Mouse (Mus musculus) forebrain, embryonic 14.5 days (tissue): Measurements from ENCODE around the gene Sav1. TPM values are rescaled to one million over a fixed set of nuclear protein-coding genes. Genes with fewer than 3 reads are reported as not detected.

Source experiments
- polyA plus RNA-seq: library from polyadenylated mRNA; unstranded; fragments of >200 nt; fragmentation: Nextera tagmentation; extraction: Ambion mirVana; gene quantifications from 2 replicates; pipeline ENCODE4 v1.2.1, GENCODE M21; 2014

Gene Sav1
- polyA plus RNA-seq, 1 experiment from 2014 or later = 1.0 TPM

Other genes with a start within 250 kb of the Sav1 start
- 4.1 and 4.5 TPM in 2 replicates for gene Cdkl1, start 195.7 kb downstream of the Sav1 start, polyA plus RNA-seq
- 106 and 136 TPM in 2 replicates for gene Atl1, start 94.4 kb downstream of the Sav1 start, polyA plus RNA-seq
- gene Map4k5, start 93.8 kb downstream of the Sav1 start, polyA plus RNA-seq = 30.5 and 34.0 TPM in 2 replicates
- gene Nin, start 126.7 kb upstream of the Sav1 start, polyA plus RNA-seq = 14.8 and 26.9 TPM in 2 replicates
- gene Abhd12b, start 167.1 kb upstream of the Sav1 start, polyA plus RNA-seq = not detected in 2 replicates
- 4.9 and 6.1 TPM in 2 replicates for gene Pygl, start 244.5 kb upstream of the Sav1 start, polyA plus RNA-seq